Mouse (Mus musculus) cerebellum, postnatal 10 days (tissue): ENCODE data around the gene Dnph1.

Experiments
- DNase-seq, 2 experiments: peaks; one replicate each; pipeline ENCODE4 v3.0.0; 2021; ENCODE audit warnings: mixed read lengths in 2 of 2

The Dnph1 gene

GRCm38 (mm10) chr17:46503847-46504638, 7.5 kb downstream of the Dnph1 start:
- no peak for DNase-seq

- DNase-seq = peak in 1 of 2 experiments; percentile 50
These were observed 9.1 kb downstream of the Dnph1 start for GRCm38 (mm10) chr17:46505617-46506016.

GRCm38 (mm10) chr17:46511059-46511710, 14.7 kb downstream of the Dnph1 start:
- DNase-seq = peak; percentile 57 to 67

GRCm38 (mm10) chr17:46513329-46513728, 16.8 kb downstream of the Dnph1 start:
- DNase-seq = no peak

- DNase-seq = no peak
These were observed 23.5 kb downstream of the Dnph1 start for GRCm38 (mm10) chr17:46519971-46520370.

- peak in 1 of 2 experiments; percentile 39 for DNase-seq
These were observed 24.0 kb downstream of the Dnph1 start for GRCm38 (mm10) chr17:46520385-46520979.

- no peak for DNase-seq
These were observed 24.7 kb downstream of the Dnph1 start for GRCm38 (mm10) chr17:46521174-46521573.

- peak; percentile 33 to 43 for DNase-seq
These were observed 25.6 kb downstream of the Dnph1 start for GRCm38 (mm10) chr17:46521963-46522668.

- no peak for DNase-seq
These were observed 28.6 kb downstream of the Dnph1 start for GRCm38 (mm10) chr17:46525065-46525464.

GRCm38 (mm10) chr17:46525579-46526307, 29.2 kb downstream of the Dnph1 start:
- DNase-seq = peak; percentile 90 to 92

- no peak for DNase-seq
These were observed 47.1 kb downstream of the Dnph1 start for GRCm38 (mm10) chr17:46543661-46544060.

- DNase-seq = peak; percentile 88 to 91
These were observed 49.5 kb downstream of the Dnph1 start, which contains the start of gene Cul9 for GRCm38 (mm10) chr17:46545813-46546564. TSS of gene Cul9 (minus strand) at chr17:46546388.

GRCm38 (mm10) chr17:46546591-46546990, 50.1 kb downstream of the Dnph1 start:
- no peak for DNase-seq

- DNase-seq = peak; percentile 33 to 38
These were observed 50.5 kb downstream of the Dnph1 start for GRCm38 (mm10) chr17:46546995-46547394.

GRCm38 (mm10) chr17:46547923-46548322, 51.4 kb downstream of the Dnph1 start:
- peak; percentile 50 to 55 for DNase-seq

GRCm38 (mm10) chr17:46548741-46549140, 52.2 kb downstream of the Dnph1 start:
- DNase-seq = peak; percentile 31 to 32

GRCm38 (mm10) chr17:46549193-46549592, 52.7 kb downstream of the Dnph1 start:
- peak; percentile 78 to 82 for DNase-seq
